Mouse (Mus musculus): Measurements from ENCODE around the gene Kcnj14. TPM values are rescaled to one million over a fixed set of nuclear protein-coding genes. Genes with fewer than 3 reads are reported as not detected.

The Kcnj14 gene
- polyA plus RNA-seq, 1 experiment from 2014 or later: 1.2 TPM

- H3K36me3 ChIP-seq (ENCODE audit: control insufficient read depth, insufficient read depth, low read length): no peaks in the 10 kb centered on the region; the same call in 1 of the 2 replicates
- peak overlapping the region; percentile 35 for H3K4me3 ChIP-seq (ENCODE audit: low read length)
- peak overlapping the region; percentile 45 for H3K9ac ChIP-seq (ENCODE audit: low read depth, low read length)
- peak overlapping the region; percentile 45 for H3K4me2 ChIP-seq (ENCODE audit: low read length)
- H3K4me1 ChIP-seq (ENCODE audit: control insufficient read depth, insufficient read depth, low read depth, low read length): peaks cover 15% of the 10 kb centered on the region
- H3K27ac ChIP-seq (ENCODE audit: low read depth, low read length): no peak overlapping the region
- 3% methylated on average over 17 of the region's 31 CpGs for WGBS
- no peaks in the 10 kb centered on the region for H3K9me3 ChIP-seq (ENCODE audit: control insufficient read depth, low read length)
- H3K27me3 ChIP-seq (replicated peaks; ENCODE audit: control insufficient read depth, insufficient read depth, low read length): peaks cover 47% of the 10 kb centered on the region
- ATAC-seq: no peak
These were observed 9.3 kb upstream of the Kcnj14 start for GRCm38 (mm10) chr7:45833924-45834323.

GRCm38 (mm10) chr7:45833148-45833790 is 8.7 kb upstream of the Kcnj14 start:
- H3K9me3 ChIP-seq (ENCODE audit: control insufficient read depth, low read length): no peaks in the 10 kb centered on the region
- peaks cover 15% of the 10 kb centered on the region for H3K4me1 ChIP-seq (ENCODE audit: control insufficient read depth, insufficient read depth, low read depth, low read length)
- H3K27ac ChIP-seq (ENCODE audit: low read depth, low read length): no peak overlapping the region
- peaks cover 47% of the 10 kb centered on the region for H3K27me3 ChIP-seq (replicated peaks; ENCODE audit: control insufficient read depth, insufficient read depth, low read length)
- H3K4me2 ChIP-seq (ENCODE audit: low read length): peak overlapping the region; percentile 45
- H3K9ac ChIP-seq (ENCODE audit: low read depth, low read length): peak overlapping the region; percentile 45
- H3K36me3 ChIP-seq (ENCODE audit: control insufficient read depth, insufficient read depth, low read length): peaks cover 2% of the 10 kb centered on the region; the same call in 1 of the 2 replicates
- ATAC-seq: no peak
- WGBS: 3% methylated on average over 58 of the region's 86 CpGs
- H3K4me3 ChIP-seq (ENCODE audit: low read length): peak overlapping the region; percentile 35

- H3K4me1 ChIP-seq (ENCODE audit: control insufficient read depth, insufficient read depth, low read depth, low read length): peaks cover 15% of the 10 kb centered on the region
- ATAC-seq: no peak
- peak overlapping the region; percentile 45 for H3K4me2 ChIP-seq (ENCODE audit: low read length)
- 10% methylated on average over 29 of the region's 30 CpGs for WGBS
- H3K9ac ChIP-seq (ENCODE audit: low read depth, low read length): no peak overlapping the region
- H3K4me3 ChIP-seq (ENCODE audit: low read length): peak overlapping the region; percentile 35
- no peaks in the 10 kb centered on the region for H3K9me3 ChIP-seq (ENCODE audit: control insufficient read depth, low read length)
- peaks cover 4% of the 10 kb centered on the region for H3K36me3 ChIP-seq (ENCODE audit: control insufficient read depth, insufficient read depth, low read length)
- H3K27me3 ChIP-seq (replicated peaks; ENCODE audit: control insufficient read depth, insufficient read depth, low read length): peaks cover 45% of the 10 kb centered on the region
- H3K27ac ChIP-seq (ENCODE audit: low read depth, low read length): no peak overlapping the region
These were observed 7.8 kb upstream of the Kcnj14 start for GRCm38 (mm10) chr7:45832428-45832827.

GRCm38 (mm10) chr7:45831128-45831525 is 6.5 kb upstream of the Kcnj14 start:
- H3K9me3 ChIP-seq (ENCODE audit: control insufficient read depth, low read length): no peaks in the 10 kb centered on the region

GRCm38 (mm10) chr7:45830427-45831127 is 6.0 kb upstream of the Kcnj14 start, which contains the start of gene Grwd1:
Gene Grwd1 (minus strand): TSS chr7:45830944.
- peaks cover 15% of the 10 kb centered on the region for H3K4me1 ChIP-seq (ENCODE audit: control insufficient read depth, insufficient read depth, low read depth, low read length)
- H3K4me2 ChIP-seq (ENCODE audit: low read length): peak within 1 kb of the TSS; percentile 91
- WGBS: under 1% methylated on average over 35 of the region's 35 CpGs
- ATAC-seq: peak; percentile 92
- peak within 1 kb of the TSS; percentile 87 for H3K27ac ChIP-seq (ENCODE audit: low read depth, low read length)
- peak within 1 kb of the TSS; percentile 75 for H3K9ac ChIP-seq (ENCODE audit: low read depth, low read length)
- H3K36me3 ChIP-seq (ENCODE audit: control insufficient read depth, insufficient read depth, low read length): peaks cover 11% of the 10 kb centered on the region
- H3K27me3 ChIP-seq (replicated peaks; ENCODE audit: control insufficient read depth, insufficient read depth, low read length): peaks cover 39% of the 10 kb centered on the region
- peak within 1 kb of the TSS; percentile 84 for H3K4me3 ChIP-seq (ENCODE audit: low read length)
- H3K9me3 ChIP-seq (ENCODE audit: control insufficient read depth, low read length): no peaks in the 10 kb centered on the region

More at GRCm38 (mm10) chr7:45831128-45831525, 6.5 kb upstream of the Kcnj14 start:
- H3K27me3 ChIP-seq (replicated peaks; ENCODE audit: control insufficient read depth, insufficient read depth, low read length): peaks cover 42% of the 10 kb centered on the region
- H3K36me3 ChIP-seq (ENCODE audit: control insufficient read depth, insufficient read depth, low read length): peaks cover 7% of the 10 kb centered on the region
- ATAC-seq: peak; percentile 34
- H3K9ac ChIP-seq (ENCODE audit: low read depth, low read length): peak overlapping the region; percentile 75
- H3K4me1 ChIP-seq (ENCODE audit: control insufficient read depth, insufficient read depth, low read depth, low read length): peaks cover 15% of the 10 kb centered on the region
- peak overlapping the region; percentile 87 for H3K27ac ChIP-seq (ENCODE audit: low read depth, low read length)
- WGBS: 15% methylated on average over 5 of the region's 5 CpGs
- peak overlapping the region; percentile 84 for H3K4me3 ChIP-seq (ENCODE audit: low read length)
- peak overlapping the region; percentile 91 for H3K4me2 ChIP-seq (ENCODE audit: low read length)

GRCm38 (mm10) chr7:45826631-45827030 is 2.0 kb upstream of the Kcnj14 start:
- Histone ChIP-seq H3K4me1 (ENCODE audit: control insufficient read depth, insufficient read depth, low read depth, low read length) (peaks cover 7% of the 10 kb centered on the region), H3K27ac (ENCODE audit: low read depth, low read length) (no peak overlapping the region), H3K4me3 (ENCODE audit: low read length) (no peak overlapping the region), H3K9me3 (ENCODE audit: control insufficient read depth, low read length) (no peaks in the 10 kb centered on the region), H3K4me2 (ENCODE audit: low read length) (no peak overlapping the region), H3K27me3 (replicated peaks; ENCODE audit: control insufficient read depth, insufficient read depth, low read length) (peaks cover 1% of the 10 kb centered on the region; the same call in 1 of the 2 replicates), H3K36me3 (ENCODE audit: control insufficient read depth, insufficient read depth, low read length) (peaks cover 22% of the 10 kb centered on the region), H3K9ac (ENCODE audit: low read depth, low read length) (no peak overlapping the region)
- no peak for ATAC-seq
- WGBS: 95% methylated on average over 7 of the region's 7 CpGs

- Histone ChIP-seq H3K4me1 (ENCODE audit: control insufficient read depth, insufficient read depth, low read depth, low read length) (peaks cover 1% of the 10 kb centered on the region; the same call in 1 of the 2 replicates), H3K4me2 (ENCODE audit: low read length) (no peak overlapping the region), H3K9ac (ENCODE audit: low read depth, low read length) (no peak overlapping the region), H3K9me3 (ENCODE audit: control insufficient read depth, low read length) (no peaks in the 10 kb centered on the region), H3K27me3 (replicated peaks; ENCODE audit: control insufficient read depth, insufficient read depth, low read length) (no peaks in the 10 kb centered on the region), H3K27ac (ENCODE audit: low read depth, low read length) (no peak overlapping the region), H3K36me3 (ENCODE audit: control insufficient read depth, insufficient read depth, low read length) (peaks cover 15% of the 10 kb centered on the region), H3K4me3 (ENCODE audit: low read length) (no peak overlapping the region)
- no peak for ATAC-seq
These were observed 3.7 kb downstream of the Kcnj14 start for GRCm38 (mm10) chr7:45820913-45821312.

- H3K4me3 ChIP-seq (ENCODE audit: low read length): no peak overlapping the region
- no peaks in the 10 kb centered on the region for H3K9me3 ChIP-seq (ENCODE audit: control insufficient read depth, low read length)
- H3K4me1 ChIP-seq (ENCODE audit: control insufficient read depth, insufficient read depth, low read depth, low read length): peaks cover 11% of the 10 kb centered on the region
- no peak overlapping the region for H3K27ac ChIP-seq (ENCODE audit: low read depth, low read length)
- ATAC-seq: no peak
- H3K4me2 ChIP-seq (ENCODE audit: low read length): peak overlapping the region; percentile 34
- no peaks in the 10 kb centered on the region for H3K27me3 ChIP-seq (replicated peaks; ENCODE audit: control insufficient read depth, insufficient read depth, low read length)
- H3K36me3 ChIP-seq (ENCODE audit: control insufficient read depth, insufficient read depth, low read length): peaks cover 4% of the 10 kb centered on the region; the same call in 1 of the 2 replicates
- WGBS: 9% methylated on average over 25 of the region's 25 CpGs
- H3K9ac ChIP-seq (ENCODE audit: low read depth, low read length): 0 out of 2 replicates have a peak overlapping the region, but pooled peaks have one; percentile 27
These were observed 4.7 kb downstream of the Kcnj14 start for GRCm38 (mm10) chr7:45819843-45820242.

- Histone ChIP-seq H3K4me1 (ENCODE audit: control insufficient read depth, insufficient read depth, low read depth, low read length) (peaks cover 25% of the 10 kb centered on the region), H3K9ac (ENCODE audit: low read depth, low read length) (no peak overlapping the region), H3K4me2 (ENCODE audit: low read length) (no peak overlapping the region), H3K36me3 (ENCODE audit: control insufficient read depth, insufficient read depth, low read length) (peaks cover 17% of the 10 kb centered on the region), H3K9me3 (ENCODE audit: control insufficient read depth, low read length) (no peaks in the 10 kb centered on the region), H3K27ac (ENCODE audit: low read depth, low read length) (peak overlapping the region; percentile 72; the same call in 1 of the 2 replicates), H3K4me3 (ENCODE audit: low read length) (no peak overlapping the region), H3K27me3 (replicated peaks; ENCODE audit: control insufficient read depth, insufficient read depth, low read length) (no peaks in the 10 kb centered on the region)
- 44% methylated on average over 2 of the region's 2 CpGs for WGBS
- ATAC-seq: no peak
These were observed 8.6 kb downstream of the Kcnj14 start for GRCm38 (mm10) chr7:45815984-45816351.

Measured in hindbrain, embryonic 16.5 days (tissue).